Mouse (Mus musculus) cerebellum, postnatal 14 days (tissue): ENCODE results near the gene Fgf16.

Source experiments
- DNase-seq, 2 experiments: peaks; one replicate each; pipeline ENCODE4 v3.0.0; 2021; ENCODE audit warnings: mixed read lengths in 2 of 2

The Fgf16 gene

GRCm38 (mm10) chrX:105764162-105765004 is at the start of gene Fgf16:
Gene Fgf16, plus strand, starts transcription at chrX:105764279.
- DNase-seq, result peak; percentile 5

- no peak for DNase-seq
Observed at GRCm38 (mm10) chrX:105714740-105715139, 49.3 kb upstream of the Fgf16 start.

- DNase-seq, result no peak
Observed at GRCm38 (mm10) chrX:105715789-105716321, 48.2 kb upstream of the Fgf16 start.

- no peak for DNase-seq
Observed at GRCm38 (mm10) chrX:105718388-105718787, 45.7 kb upstream of the Fgf16 start.

GRCm38 (mm10) chrX:105718943-105719342 is 45.1 kb upstream of the Fgf16 start:
- DNase-seq, result no peak

GRCm38 (mm10) chrX:105724174-105724573 is 39.9 kb upstream of the Fgf16 start:
- DNase-seq, result no peak

GRCm38 (mm10) chrX:105762847-105763527 is 1.1 kb upstream of the Fgf16 start:
- DNase-seq, result peak; percentile 56 to 65

GRCm38 (mm10) chrX:105763612-105764011 is 467 bp upstream of the Fgf16 start:
- peak in 1 of 2 experiments; percentile 13 for DNase-seq

GRCm38 (mm10) chrX:105765005-105765706 is 1.1 kb downstream of the Fgf16 start:
- no peak for DNase-seq

GRCm38 (mm10) chrX:105766013-105766412 is 1.9 kb downstream of the Fgf16 start:
- DNase-seq, result no peak

- peak in 1 of 2 experiments; percentile 41 for DNase-seq
Observed at GRCm38 (mm10) chrX:105767177-105767764, 3.2 kb downstream of the Fgf16 start.

GRCm38 (mm10) chrX:105767932-105768331 is 3.9 kb downstream of the Fgf16 start:
- no peak for DNase-seq

- no peak for DNase-seq
Observed at GRCm38 (mm10) chrX:105773281-105773680, 9.2 kb downstream of the Fgf16 start.

GRCm38 (mm10) chrX:105794806-105795403 is 30.8 kb downstream of the Fgf16 start:
- DNase-seq, result no peak

GRCm38 (mm10) chrX:105824462-105824861 is 60.4 kb downstream of the Fgf16 start:
- no peak for DNase-seq
